Mouse (Mus musculus) liver (tissue): Measurements from ENCODE around the gene H2-T24.
"Not testable (repeated sequence)": the region's sequence is repeated elsewhere in the genome, so short reads cannot be mapped to it uniquely, and the experiment has no call there.

Experiments used
- DNase-seq: peaks from one replicate; pipeline ENCODE4 v3.0.0-alpha.2; 2020; ENCODE audit warnings: mixed read lengths

Gene H2-T24

DNA sequence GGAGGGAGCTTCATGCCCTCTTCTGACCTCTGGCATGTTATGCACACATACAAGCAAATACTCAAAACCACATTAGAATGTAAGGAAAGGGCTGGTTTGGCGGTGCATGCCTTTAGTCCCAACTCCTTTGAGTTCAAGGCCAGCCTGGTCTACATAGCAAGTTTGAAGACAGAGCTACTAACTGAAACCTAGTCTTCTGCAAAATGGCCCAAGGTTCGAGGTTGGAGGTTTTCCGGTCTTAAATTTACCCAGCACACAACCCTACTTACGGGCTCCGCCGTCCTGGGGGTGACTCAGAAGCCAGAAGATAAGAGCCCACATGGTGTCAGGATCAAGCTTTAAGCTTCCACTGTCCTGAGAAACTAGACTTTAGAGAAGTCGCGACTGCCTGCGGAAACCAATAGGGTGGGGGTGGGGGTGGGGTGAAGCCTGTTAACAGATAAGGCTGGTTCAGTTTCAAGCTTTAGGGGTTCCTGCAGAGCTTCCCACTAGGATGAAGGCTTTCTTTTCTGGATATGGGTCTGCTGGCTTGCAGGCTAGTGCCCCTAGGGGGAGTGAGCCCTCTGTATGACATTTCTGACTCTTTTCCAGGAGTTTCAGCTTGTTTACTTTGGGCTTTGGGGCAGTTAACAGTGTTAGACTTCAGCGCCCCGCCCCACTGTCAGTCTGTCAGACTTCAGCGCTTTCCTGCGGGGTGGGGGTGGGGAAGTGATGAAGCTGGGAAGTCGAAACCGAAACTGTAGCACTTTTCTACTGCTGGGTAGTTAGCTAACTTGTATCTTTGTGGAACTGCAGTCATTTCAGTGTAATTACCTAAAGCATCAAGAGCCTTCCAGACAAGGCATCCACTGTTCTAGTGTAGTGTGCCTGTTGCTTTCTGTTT is at the start of gene H2-T24:
TSS of gene H2-T24 (minus strand) at position 370 of the 883 bp plus-strand sequence.
- DNase-seq = peak; percentile 85

DNA sequence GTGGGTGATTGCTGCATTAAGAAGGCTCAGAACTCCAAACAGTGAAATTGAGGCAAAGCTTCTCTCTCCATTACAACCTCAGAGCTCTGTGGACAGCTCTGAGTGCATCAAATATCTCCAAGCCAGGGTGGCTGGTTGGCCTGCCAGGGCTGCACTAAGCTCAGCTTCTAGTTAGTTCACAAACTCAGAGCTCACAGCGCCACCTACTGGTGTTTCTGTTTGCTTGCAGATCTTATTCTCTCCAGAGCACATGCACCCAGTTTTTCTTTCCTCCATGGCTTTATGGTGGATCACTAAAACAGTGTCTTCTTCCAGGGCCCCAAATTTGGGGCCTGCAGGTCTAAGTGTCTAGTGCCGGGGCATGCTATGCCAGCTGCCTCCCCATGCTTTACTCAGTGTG is 40.5 kb upstream of the H2-T24 start:
- DNase-seq = peak; percentile 81

DNA sequence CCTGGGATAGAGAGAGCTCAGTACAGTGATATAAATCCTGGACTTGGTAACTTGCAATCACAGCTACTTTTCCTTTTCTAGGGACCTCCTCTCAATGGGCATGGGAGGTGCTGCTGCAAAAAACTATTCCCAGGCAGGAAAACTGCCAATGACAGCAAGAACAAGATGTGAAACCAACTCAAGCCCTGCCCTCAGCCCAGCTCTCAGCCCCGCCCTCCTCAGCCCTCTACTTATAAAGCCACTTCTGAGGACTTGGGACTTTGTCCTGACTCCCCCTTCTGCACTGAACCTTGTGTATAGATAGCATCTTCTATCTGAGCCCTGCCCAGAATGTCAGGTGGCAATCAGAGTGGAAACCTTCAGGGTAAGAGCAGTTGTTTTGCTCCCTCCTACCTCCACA is 38.0 kb upstream of the H2-T24 start, which contains the start of gene Gm11127:
TSS of gene Gm11127 (minus strand) at position 10 of the 400 bp plus-strand sequence.
- not testable (repeated sequence) for DNase-seq

DNA sequence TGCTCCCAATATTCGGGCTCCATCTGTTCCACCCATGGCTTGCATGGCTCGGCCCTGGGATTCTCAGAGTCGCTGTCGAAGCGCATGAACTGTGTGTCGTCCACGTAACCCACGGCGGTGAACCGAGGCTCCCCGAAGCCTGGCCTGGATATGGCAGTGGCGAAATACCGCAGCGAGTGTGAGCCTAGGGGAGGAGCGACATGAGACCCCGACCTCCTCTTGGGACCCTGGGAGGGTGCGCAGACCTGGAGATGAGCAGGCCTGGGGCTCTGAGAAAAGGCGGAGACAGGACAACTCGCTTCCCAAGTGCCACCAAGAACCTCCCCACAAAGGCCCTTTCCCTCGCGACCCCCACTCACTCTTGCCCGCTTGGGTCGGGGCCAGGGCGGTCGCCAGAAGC is 37.6 kb upstream of the H2-T24 start:
- DNase-seq = not testable (repeated sequence)

DNA sequence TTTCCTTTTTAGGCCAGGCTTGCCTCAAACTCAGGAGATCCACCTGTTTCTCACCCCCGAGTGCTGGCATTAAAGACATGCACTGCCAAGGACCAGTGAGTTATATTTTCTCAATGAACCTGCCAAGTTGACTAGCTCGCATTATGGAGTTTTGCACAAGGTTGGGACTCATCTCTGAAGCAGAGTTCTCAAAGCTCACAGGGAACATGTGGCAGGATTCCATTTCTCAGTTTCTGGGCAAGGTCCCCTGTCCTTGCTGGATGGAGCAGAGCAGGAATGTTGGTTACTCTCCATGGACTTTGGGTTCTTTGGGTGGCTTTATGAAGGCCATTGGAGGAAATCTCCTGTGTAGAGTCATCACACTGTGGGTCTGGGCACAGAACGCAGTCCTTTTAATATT is 22.9 kb upstream of the H2-T24 start:
- no peak for DNase-seq

DNA sequence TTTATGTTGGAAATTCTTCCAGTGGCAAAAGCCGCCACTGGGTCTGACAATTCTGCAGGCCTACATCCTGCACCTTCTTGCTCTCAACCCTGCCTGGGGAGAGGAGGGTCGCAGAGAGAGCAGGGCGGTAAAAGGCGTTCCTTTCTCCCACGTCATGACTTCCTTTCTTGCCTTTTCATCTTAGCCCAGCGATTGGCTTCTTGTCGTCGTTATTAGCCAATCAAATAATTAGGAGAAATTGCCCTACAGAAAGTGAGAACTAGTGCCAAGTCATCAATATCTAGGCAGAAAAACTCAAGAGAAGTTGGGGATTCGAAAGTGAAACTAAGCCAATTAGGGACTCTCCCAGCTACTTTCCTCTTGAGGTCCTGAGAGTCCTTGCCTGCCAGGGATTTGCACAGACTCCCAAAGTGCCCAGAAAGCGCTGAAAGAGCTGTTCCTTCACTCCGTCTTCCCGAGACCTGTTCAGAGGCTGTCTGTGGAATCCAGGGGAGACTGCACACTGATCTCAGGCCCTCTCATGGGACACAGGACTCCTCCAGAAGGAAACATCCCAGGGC is 22.3 kb upstream of the H2-T24 start, which contains the start of the genes H2-T22 and Gm6034:
TSS of gene H2-T22 (minus strand) at position 138 of the 560 bp plus-strand sequence.
TSS of gene Gm6034 (plus strand) at position 352 of the 560 bp plus-strand sequence.
- peak; percentile 69 for DNase-seq

DNA sequence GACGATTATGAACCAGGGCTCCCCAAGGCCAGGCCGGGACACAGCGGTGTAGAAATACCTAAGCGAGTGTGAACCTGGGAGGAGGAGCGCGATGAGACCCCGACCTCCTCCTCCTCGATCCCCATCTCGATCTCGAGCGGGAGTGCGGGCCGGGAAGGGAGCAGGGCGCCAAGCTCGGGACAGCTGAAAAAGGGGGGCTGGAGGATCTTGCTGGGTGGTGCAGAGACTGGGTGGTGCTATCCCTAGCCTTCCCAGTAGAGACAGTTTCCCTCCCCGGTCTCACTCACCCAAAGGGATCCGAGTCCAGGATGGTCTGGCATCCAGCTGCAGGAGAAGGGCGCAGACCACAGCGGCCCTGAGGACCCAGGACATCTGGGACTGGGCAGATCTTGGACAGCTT is 21.7 kb upstream of the H2-T24 start:
- not testable (repeated sequence) for DNase-seq

DNA sequence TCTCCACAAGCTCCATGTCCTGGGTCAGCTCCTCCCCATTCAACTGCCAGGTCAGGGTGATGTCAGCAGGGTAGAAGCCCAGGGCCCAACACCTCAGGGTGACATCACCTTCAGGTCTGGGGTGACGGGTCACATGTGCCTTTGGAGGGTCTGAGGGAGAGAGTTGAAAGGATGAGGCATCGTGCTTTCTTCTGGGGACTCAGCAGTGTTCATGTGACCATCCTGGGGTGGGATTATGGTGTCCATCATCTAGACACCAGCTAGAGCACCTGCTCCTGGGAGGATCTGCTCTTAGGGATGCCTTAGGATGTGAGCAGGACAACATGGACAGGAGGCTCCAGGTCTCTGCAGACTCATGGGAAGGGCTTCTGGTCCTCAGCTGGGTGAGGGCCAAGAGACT is 20.2 kb upstream of the H2-T24 start:
- DNase-seq = not testable (repeated sequence)

DNA sequence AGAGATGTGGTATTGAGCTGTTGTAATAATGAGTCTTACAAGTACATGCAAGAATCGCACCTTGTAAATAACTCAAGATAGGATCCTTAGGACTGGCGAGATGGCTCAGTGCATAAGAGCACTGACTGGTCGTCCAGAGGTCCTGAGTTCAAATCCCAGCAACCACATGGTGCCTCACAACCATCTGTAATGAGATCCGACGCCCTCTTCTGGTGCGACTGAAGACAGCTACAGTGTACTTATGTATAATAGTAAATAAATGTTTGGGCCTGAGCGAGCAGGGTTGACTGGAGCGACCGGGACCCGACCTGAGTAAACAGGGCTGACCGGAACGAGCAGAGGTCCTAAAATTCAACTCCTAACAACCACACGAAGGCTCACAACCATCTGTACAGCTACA is 15.8 kb upstream of the H2-T24 start:
- not testable (repeated sequence) for DNase-seq

DNA sequence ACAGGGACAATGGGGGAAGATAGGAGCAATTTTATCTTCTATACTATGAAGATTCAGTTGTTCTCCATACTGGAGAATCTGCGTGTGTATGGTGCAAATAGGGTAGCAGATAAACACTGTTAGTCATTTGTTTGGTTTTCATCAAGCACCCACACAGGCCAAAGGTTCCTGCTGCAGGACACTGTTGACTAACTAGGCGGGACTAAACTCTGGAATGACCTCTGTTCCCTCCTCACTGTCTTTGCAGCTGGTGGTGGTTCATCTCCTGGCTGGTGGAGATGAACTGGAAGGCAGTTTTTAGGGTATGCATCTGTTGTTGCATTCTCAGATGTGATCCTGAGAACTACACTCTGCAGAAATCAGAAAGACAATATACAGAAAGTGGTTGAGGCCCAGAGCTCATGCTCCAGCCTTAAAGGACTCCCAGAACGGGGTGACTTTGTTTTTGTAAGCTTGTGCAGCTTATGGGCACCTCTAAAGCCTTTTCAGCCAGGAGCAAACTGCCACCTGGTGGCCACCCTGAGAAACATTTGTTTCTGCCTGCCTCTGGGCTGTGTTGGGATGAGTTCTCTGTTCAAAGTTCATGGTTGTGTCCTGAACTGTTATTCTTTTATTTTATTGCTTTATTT is 14.8 kb upstream of the H2-T24 start:
- DNase-seq = peak; percentile 71

DNA sequence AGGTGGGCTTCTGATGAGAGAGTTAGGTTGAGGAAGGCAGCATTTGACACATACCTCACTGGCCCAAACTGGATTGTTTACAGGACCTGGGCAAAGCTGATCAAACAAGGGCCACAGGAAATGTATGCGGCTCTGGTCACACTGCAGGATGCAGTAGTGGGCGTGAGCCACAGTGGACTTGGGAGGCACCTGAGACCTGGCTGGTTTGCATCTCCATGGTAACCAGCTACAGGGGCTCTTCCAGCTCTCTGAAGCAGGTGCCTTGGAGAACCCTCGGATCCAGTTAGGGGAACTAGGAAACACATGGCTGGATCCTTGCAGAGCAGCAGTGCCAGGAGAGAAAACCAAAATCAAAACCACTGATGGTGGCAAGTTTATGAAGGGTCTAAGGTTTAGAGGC is 14.2 kb upstream of the H2-T24 start:
- DNase-seq = not testable (repeated sequence)

DNA sequence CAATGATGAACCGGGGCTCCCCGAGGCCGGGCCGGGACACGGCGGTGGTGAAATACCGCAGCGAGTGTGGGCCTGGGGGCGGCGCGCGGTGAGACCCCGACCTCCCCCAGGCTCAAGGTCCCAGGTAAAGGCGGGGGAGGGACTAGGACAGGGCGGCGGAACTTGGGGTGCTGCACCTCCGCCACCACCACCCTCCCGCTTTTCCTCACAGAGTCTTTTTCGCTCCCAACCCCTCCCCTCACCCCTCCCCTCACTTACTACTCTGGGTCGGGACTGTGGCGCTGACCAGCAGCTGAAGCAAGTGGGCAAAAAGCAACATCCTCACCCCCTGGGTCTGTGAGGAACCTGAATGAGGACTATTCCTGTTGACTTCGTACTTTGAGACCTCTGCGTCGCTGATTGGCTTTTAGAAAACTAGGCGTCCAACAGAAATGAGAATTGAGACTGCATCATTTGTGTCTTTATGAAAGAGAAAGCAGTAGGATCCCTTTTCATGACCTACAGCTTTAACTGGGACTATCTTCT is 12.1 kb upstream of the H2-T24 start, which contains the start of gene H2-T23:
TSS of gene H2-T23 (minus strand) at position 505 of the 525 bp plus-strand sequence.
- DNase-seq = peak; percentile 58

DNA sequence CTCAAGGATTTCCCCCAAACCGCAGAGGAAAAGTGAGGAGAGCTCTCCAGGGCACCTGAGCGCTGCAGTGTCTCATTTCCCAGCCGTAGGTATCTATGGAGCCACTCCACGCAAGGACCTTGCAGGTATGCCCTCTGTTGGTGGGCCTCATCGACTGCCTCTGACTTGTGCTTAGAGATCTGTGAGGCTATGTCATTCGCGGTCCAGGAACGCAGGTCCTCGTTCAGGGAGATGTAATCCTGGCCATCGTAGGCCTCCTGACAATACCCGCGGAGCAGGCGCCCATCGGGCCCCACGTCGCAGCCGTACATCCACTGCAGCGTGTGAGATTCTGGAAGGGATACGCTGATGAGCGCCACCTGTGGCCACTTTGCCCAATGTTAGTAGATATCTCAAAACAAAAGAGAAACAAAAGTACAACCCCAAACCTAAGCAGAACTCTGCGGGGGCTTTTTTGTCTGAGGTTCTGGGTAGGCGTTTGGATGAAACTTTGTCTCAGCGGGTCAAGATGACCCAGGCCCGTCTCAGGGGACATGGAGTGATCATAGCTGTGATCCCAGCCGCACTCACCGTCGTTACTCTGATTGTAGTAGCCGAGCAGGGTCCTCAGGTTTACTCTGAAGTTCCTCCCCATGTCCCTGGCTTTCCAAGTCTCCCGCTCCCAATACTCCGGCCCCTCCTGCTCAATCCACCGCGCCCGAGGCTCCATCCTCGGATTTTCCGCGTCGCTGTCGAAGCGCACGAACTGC is 11.4 kb upstream of the H2-T24 start:
- DNase-seq = peak; percentile 28

DNA sequence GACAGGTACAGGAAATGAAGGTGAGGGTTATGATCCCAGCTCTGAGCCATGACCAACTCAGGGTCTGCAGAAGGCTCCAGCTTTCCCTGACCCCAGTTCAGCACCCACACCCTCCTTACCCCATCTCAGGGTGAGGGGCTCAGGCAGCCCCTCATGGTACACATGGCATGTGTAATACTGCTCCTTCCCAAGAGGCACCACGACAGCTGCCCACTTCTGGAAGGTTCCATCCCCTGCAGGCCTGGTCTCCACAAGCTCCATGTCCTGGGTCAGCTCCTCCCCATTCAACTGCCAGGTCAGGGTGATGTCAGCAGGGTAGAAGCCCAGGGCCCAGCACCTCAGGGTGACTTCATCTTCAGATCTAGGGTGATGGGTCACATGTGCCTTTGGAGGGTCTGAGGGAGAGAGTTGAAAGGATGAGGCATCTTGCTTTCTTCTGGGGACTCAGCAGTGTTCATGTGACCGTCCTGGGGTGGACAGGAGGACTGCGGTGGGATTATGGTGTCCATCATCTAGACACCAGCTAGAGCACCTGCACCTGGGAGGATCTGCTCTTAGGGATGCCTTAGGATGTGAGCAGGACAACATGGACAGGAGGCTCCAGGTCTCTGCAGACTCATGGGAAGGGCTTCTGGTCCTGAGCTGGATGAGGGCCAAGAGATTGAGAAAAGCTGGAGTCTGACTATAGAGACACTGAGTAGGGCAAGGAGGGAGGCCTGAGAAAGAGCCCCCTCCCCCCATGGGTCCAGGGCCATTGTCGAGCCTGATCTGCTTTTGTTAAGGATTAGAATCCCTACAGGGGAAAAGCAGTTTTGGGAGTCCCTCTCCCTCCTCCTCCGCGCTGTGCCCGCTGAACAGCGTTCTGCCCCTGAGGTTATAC is 10.6 kb upstream of the H2-T24 start:
- DNase-seq = not testable (repeated sequence)

DNA sequence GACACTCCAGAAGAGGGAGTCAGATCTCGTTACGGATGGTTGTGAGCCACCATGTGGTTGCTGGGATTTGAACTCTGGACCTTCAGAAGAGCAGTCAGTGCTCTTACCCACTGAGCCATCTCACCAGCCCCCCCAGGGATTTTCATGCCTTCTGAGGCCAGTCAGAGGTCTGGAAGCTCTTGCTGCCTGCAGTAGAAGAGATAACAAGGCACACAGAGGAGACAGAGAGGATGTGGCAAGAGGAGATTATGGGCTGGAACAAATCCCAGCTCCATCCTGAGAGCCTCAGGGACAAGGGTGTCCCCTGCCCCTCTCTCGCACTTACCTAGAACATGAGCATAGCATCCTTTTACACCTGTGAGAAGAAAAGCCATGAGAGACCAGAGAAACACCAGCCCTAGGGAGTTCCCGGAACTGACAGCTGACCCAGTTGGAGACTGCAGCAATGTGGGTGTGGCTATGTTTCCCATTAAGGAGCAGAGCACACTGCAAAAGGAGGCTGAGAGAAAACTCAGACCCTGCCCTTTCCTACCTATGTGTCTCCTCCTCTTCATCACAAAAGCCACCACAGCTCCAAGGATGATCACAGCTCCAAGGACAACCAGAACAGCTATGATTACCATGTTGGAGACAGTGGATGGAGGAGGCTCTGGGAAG is 9.8 kb upstream of the H2-T24 start:
- DNase-seq = peak; percentile 58

DNA sequence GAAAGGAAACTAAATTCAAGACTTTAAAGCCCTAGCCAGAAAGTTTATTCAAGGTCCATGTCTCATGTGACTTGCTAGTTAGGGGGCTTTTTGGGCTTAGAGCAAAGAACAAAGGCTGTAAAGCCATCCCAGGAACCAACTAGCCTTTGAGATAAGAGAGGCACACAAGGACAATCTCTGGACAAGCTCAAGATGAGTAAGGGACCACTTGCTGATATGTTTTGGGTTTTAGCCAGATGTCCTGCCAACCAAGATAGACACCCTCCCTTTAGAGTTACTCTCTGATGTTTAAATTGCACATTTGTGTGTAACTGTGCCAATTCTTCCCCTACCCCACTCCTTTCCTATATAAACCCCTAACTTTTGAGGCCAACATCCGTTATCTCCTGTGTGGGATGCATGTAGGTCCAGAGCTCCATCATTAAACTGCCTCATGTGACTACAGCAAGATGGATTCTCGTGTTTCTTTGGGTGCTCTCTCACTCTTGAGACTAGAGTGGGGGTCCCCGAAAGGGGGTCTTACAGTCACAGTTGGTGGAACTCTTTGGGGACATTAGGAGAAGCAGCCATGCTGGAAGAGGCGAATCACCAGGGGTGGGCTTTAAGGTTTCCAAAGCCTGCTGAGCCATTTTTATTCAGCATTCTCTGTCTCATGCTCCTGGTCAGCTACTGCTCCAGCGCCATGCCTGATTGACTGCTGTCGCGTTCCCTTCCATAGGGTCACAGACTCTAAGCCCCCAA is 8.7 kb upstream of the H2-T24 start:
- DNase-seq = no peak

DNA sequence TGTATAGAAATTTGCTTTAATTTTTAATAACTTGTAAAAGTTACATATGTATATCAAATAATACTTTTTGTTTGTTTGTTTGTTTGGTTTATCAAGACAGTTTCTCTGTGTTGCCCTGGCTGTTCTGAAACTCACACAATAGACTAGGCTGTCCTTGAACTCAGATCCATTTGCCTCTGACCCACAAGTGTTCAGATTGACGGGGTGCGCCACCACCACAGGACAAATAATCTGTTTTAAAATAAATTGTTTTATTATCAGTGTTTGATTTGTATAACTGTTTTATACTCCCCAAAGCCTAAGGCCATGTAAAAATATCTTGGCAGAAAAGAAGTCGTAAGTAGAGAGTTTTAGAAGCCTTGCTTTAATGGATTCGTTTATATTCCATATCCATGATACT is 7.3 kb upstream of the H2-T24 start:
- no peak for DNase-seq

DNA sequence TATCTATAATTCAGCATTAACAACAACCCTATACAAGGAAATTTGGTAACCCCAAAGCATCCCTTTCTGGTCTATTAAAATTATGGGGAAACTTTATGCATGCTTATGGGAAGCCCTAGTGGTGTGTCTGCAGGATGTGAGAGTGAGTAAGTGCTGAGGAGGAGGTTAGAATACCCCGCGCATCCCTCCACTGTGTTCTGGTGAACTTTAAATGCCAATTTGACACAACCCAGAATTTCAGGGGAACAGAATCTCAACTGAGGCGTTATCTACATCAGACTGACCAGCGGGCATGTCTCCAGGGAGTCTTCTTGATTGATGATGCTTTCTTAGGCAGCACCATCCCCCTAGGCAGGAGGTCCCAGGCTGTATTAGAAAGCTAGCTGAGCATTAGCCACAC is 5.5 kb upstream of the H2-T24 start:
- DNase-seq = no peak

DNA sequence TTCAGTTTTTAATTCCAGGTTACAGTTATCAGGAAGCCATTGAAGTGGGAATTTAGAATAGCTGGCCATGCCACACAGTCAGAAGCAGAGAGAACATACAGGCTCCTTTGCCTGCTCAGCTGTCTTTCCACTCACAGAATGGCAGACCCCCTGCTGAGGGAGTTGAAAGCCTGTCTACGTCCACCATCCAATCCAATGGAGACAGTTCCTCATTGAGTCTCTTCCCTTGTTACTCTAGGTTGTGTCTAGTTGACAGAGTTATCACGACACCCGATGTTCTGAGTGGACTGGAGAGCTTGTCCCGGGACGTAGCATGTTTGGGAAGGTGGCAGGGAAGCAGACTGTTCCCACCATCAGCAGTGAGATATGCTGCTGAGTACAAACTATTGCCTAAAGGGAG is 4.8 kb upstream of the H2-T24 start:
- no peak for DNase-seq
